Mouse (Mus musculus) bone marrow, adult 2 months (tissue): ENCODE measurements around the gene Mst1.

Experiments used
- CTCF ChIP-seq: fragments of 200-500 bp; IDR thresholded peaks from 2 replicates; pipeline ENCODE4 v1.5.1; 2011; ENCODE audit warnings: low read length, control low read depth; ENCODE audit not compliant: control insufficient read depth, insufficient read depth
- POLR2A ChIP-seq: fragments of 200-500 bp; IDR thresholded peaks from 2 replicates; pipeline ENCODE4 v1.6.1; 2011; ENCODE audit warnings: low read depth, mild to moderate bottlenecking, control low read depth, low read length, borderline replicate concordance; ENCODE audit not compliant: control insufficient read depth

- TF ChIP-seq CTCF (no peak), POLR2A (peak; percentile 66; the same call in 1 of the 2 replicates)
These were observed 14.8 kb downstream of the Mst1 start for GRCm38 (mm10) chr9:108094998-108095411.
